Mouse (Mus musculus) intestine, embryonic 16.5 days (tissue): ENCODE measurements around the gene Sprr2i. TPM values are rescaled to one million over a fixed set of nuclear protein-coding genes. Genes with fewer than 3 reads are reported as not detected.

Source experiments
- ATAC-seq: fragments of 200-750 bp; cut with Nextera tagmentation; 2 replicates; pipeline ENCODE4 v1.8.0; 2017; ENCODE audit warnings: moderate TSS enrichment, moderate library complexity
- H3K27ac ChIP-seq: fragments of 300-500 bp; sonication (generic); 2 replicates; pipeline ENCODE4 v1.5.1; 2014; ENCODE audit warnings: mild to moderate bottlenecking, low read length
- H3K27me3 ChIP-seq: fragments of 300-500 bp; sonication (generic); replicated peaks from 2 replicates; pipeline ENCODE4 v1.6.1; 2014; ENCODE audit warnings: low read length, control low read depth, mixed read lengths; ENCODE audit not compliant: control insufficient read depth, insufficient read depth
- H3K36me3 ChIP-seq: fragments of 300-500 bp; sonication (generic); 2 replicates; pipeline ENCODE4 v1.6.1; 2014; ENCODE audit warnings: low read length, control low read depth; ENCODE audit not compliant: control insufficient read depth, insufficient read depth
- H3K4me1 ChIP-seq: fragments of 300-500 bp; sonication (generic); 2 replicates; pipeline ENCODE4 v1.6.1; 2014; ENCODE audit warnings: low read length, control low read depth, mixed read lengths; ENCODE audit not compliant: control insufficient read depth, insufficient read depth
- H3K4me2 ChIP-seq: fragments of 300-500 bp; sonication (generic); 2 replicates; pipeline ENCODE4 v1.6.1; 2014; ENCODE audit warnings: low read depth, low read length, control low read depth
- H3K4me3 ChIP-seq: fragments of 300-500 bp; sonication (generic); 2 replicates; pipeline ENCODE4 v1.5.1; 2014; ENCODE audit warnings: mild to moderate bottlenecking, low read length
- H3K9ac ChIP-seq: fragments of 300-500 bp; sonication (generic); 2 replicates; pipeline ENCODE4 v1.6.1; 2014; ENCODE audit warnings: low read depth, low read length
- H3K9me3 ChIP-seq: fragments of 300-500 bp; sonication (generic); 2 replicates; pipeline ENCODE4 v1.6.1; 2016; ENCODE audit warnings: low read length, control low read depth; ENCODE audit not compliant: control insufficient read depth
- WGBS: fragments of 180-500 bp; shearing (Covaris S2); extraction: QIAGEN DNeasy Blood & Tissue Kit; methylation state at CpG from one replicate; pipeline ENCODE4 v1.1.7; 2014; 5-methylcytosine and 5-hydroxymethylcytosine counted together
- polyA plus RNA-seq: library from polyadenylated mRNA; unstranded; fragments of >200 nt; fragmentation: Nextera tagmentation; extraction: Ambion mirVana; gene quantifications from 2 replicates; pipeline ENCODE4 v1.2.1, GENCODE M21; 2015

The Sprr2i gene
- polyA plus RNA-seq, 1 experiment from 2014 or later: not detected

GRCm38 (mm10) chr3:92440177-92440576 is 32.4 kb downstream of the Sprr2i start:
- Histone ChIP-seq H3K4me2 (no peak overlapping the region), H3K4me3 (no peak overlapping the region), H3K4me1 (no peaks in the 10 kb centered on the region), H3K36me3 (no peaks in the 10 kb centered on the region), H3K27me3 (no peaks in the 10 kb centered on the region), H3K9me3 (no peaks in the 10 kb centered on the region), H3K27ac (no peak overlapping the region), H3K9ac (no peak overlapping the region)
- WGBS: 84% methylated on average over 3 of the region's 3 CpGs
- no peak for ATAC-seq

GRCm38 (mm10) chr3:92455151-92455550 is 47.4 kb downstream of the Sprr2i start:
- Histone ChIP-seq H3K4me3 (no peak overlapping the region), H3K9ac (no peak overlapping the region), H3K27me3 (no peaks in the 10 kb centered on the region), H3K9me3 (no peaks in the 10 kb centered on the region), H3K4me1 (no peaks in the 10 kb centered on the region), H3K4me2 (no peak overlapping the region), H3K36me3 (no peaks in the 10 kb centered on the region), H3K27ac (no peak overlapping the region)
- no peak for ATAC-seq
- 84% methylated on average over 5 of the region's 5 CpGs for WGBS

- no peak for ATAC-seq
- Histone ChIP-seq H3K4me2 (no peak within 1 kb of the TSS), H3K36me3 (no peaks in the 10 kb centered on the region), H3K4me3 (no peak within 1 kb of the TSS), H3K9ac (no peak within 1 kb of the TSS), H3K27me3 (no peaks in the 10 kb centered on the region), H3K4me1 (no peaks in the 10 kb centered on the region), H3K27ac (no peak within 1 kb of the TSS), H3K9me3 (no peaks in the 10 kb centered on the region)
- 70% methylated on average over 2 of the region's 2 CpGs for WGBS
These were observed 50.8 kb downstream of the Sprr2i start, which contains the start of gene Sprr3 for GRCm38 (mm10) chr3:92458620-92459019. Sprr3 (minus strand) TSS chr3:92458720.

Other genes with a start within 250 kb of the Sprr2i start
- gene Sprr2a1, start 192.2 kb upstream of the Sprr2i start, polyA plus RNA-seq: 3.6 and 4.3 TPM in 2 replicates
- gene Sprr2a2, start 192.1 kb upstream of the Sprr2i start, polyA plus RNA-seq: 161 and 190 TPM in 2 replicates
- 15.2 and 18.4 TPM in 2 replicates for gene Sprr2a3, start 122.6 kb upstream of the Sprr2i start, polyA plus RNA-seq
- not detected in 2 replicates for gene Sprr2b, start 91.4 kb upstream of the Sprr2i start, polyA plus RNA-seq
- gene Sprr2d, start 68.9 kb upstream of the Sprr2i start, polyA plus RNA-seq: not detected in 2 replicates
- not detected in 2 replicates for gene Sprr2e, start 55.8 kb upstream of the Sprr2i start, polyA plus RNA-seq
- gene Sprr2f, start 42.8 kb upstream of the Sprr2i start, polyA plus RNA-seq: not detected in 2 replicates
- gene Sprr2h, start 22.3 kb upstream of the Sprr2i start, polyA plus RNA-seq: not detected in 2 replicates
- gene Sprr2j-ps, start 10.1 kb downstream of the Sprr2i start, polyA plus RNA-seq: not detected in 2 replicates
- gene Gm9774, start 21.4 kb downstream of the Sprr2i start, polyA plus RNA-seq: 5.4 and 6.0 TPM in 2 replicates
- not detected in 2 replicates for gene Sprr2k, start 24.6 kb downstream of the Sprr2i start, polyA plus RNA-seq
- gene Sprr1b, start 30.8 kb downstream of the Sprr2i start, polyA plus RNA-seq: 0.22 TPM in 1 of 2 replicates, not detected in the other
- not detected in 2 replicates for gene Sprr3, start 50.7 kb downstream of the Sprr2i start, polyA plus RNA-seq
- 0.34 and 1.0 TPM in 2 replicates for gene Sprr1a, start 77.9 kb downstream of the Sprr2i start, polyA plus RNA-seq
- gene Sprr4, start 92.5 kb downstream of the Sprr2i start, polyA plus RNA-seq: not detected in 2 replicates
- not detected in 2 replicates for gene 2310046K23Rik, start 126.5 kb downstream of the Sprr2i start, polyA plus RNA-seq
- 0.13 TPM in 1 of 2 replicates, not detected in the other for gene Ivl, start 165.7 kb downstream of the Sprr2i start, polyA plus RNA-seq
- gene Smcp, start 181.0 kb downstream of the Sprr2i start, polyA plus RNA-seq: 10.9 and 18.8 TPM in 2 replicates
- not detected in 2 replicates for gene 2210017I01Rik, start 199.5 kb downstream of the Sprr2i start, polyA plus RNA-seq
- not detected in 2 replicates for gene Lce6a, start 213.7 kb downstream of the Sprr2i start, polyA plus RNA-seq
- not detected in 2 replicates for gene Lce1a1, start 240.3 kb downstream of the Sprr2i start, polyA plus RNA-seq
- gene Lce1b, start 248.9 kb downstream of the Sprr2i start, polyA plus RNA-seq: not detected in 2 replicates